Mouse (Mus musculus): ENCODE measurements around the gene AC124502.3.

DNA sequence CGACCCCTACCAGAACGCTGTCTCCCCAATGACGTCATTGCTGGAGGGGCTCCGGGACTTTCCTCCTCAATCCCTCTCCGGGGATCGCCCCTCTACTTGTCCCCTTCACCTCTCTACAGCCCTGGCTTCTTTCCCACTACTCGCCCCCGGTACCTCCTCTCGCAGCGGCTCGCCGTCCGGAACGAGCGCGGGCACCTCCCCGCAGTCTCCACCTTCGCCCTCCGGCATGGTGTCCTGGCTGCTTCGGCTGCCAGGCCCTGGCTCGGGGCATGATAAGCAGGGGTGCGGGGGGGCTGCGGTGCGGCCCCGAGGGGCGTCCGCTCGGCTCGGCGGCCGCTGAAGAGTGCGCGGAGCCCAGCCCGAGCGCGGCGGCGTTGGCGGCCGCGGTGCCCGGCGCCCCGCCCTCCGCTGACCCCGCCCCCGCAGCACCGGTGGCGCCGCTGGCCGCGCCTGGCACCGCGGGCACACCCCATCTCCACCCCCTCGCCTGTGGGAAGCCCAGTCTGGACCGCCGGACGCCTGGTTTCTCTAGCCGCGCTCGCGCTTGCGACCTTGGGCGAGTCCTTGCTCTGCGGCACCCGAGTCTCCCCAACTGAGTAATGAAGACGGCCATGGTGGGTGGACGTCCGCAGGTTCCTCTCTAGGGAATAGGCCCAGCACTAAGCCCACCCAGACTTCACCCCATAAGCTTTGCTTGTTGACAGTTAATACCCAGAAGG, 46.6 kb downstream of the AC124502.3 start, which contains the start of gene Tmem151a:
- no peak for TF ChIP-seq POLR2A (IDR thresholded peaks at IDR 0.05; ENCODE audit: extremely low read depth, insufficient read depth, low read length)
- no peak for TF ChIP-seq CTCF (IDR thresholded peaks at IDR 0.05; ENCODE audit: low read depth, low read length)

Data from liver, adult 2 months (tissue).